Mouse (Mus musculus): Measurements from ENCODE around the gene Pax2. TPM values are rescaled to one million over a fixed set of nuclear protein-coding genes. Genes with fewer than 3 reads are reported as not detected.

Gene Pax2
- total RNA-seq, 1 experiment: not detected

GRCm38 (mm10) chr19:44812666-44813429 lies 57.0 kb downstream of the Pax2 start:
- TF ChIP-seq CHD2 (IDR thresholded peaks at IDR 0.05; ENCODE audit: low read depth, low read length) (no peak), MAFK (IDR thresholded peaks at IDR 0.05; ENCODE audit: insufficient read depth, low read depth, low read length) (no peak), HCFC1 (IDR thresholded peaks at IDR 0.05; ENCODE audit: borderline replicate concordance, insufficient read depth, low read length) (no peak), ZC3H11A (IDR thresholded peaks at IDR 0.05; ENCODE audit: borderline replicate concordance, low read depth, low read length) (no peak), ZNF384 (IDR thresholded peaks at IDR 0.05; ENCODE audit: low read depth, low read length) (no peak)
- DNase-seq (ENCODE audit: low read depth, low spot score): peak; percentile 47
- H3K9me3 ChIP-seq (ENCODE audit: control insufficient read depth, insufficient read depth, low read depth, low read length): no peaks in the 10 kb centered on the region
- no peak overlapping the region for H3K9ac ChIP-seq (ENCODE audit: insufficient read depth, low read depth, low read length, poor library complexity, severe bottlenecking)
- H3K27ac ChIP-seq (ENCODE audit: insufficient read depth, low read depth, low read length, poor library complexity, severe bottlenecking): no peak overlapping the region
- H3K4me3 ChIP-seq (ENCODE audit: insufficient read depth in 1 of 2, low read depth in 1 of 2, low read length in 2 of 2, poor library complexity in 1 of 2, severe bottlenecking in 1 of 2): no peak overlapping the region
- peaks cover 0 to 6% of the 10 kb centered on the region in 2 experiments; a peak in 1 of 4 replicates for H3K4me1 ChIP-seq (ENCODE audit: control insufficient read depth in 2 of 2, insufficient read depth in 2 of 2, low read length in 2 of 2, poor library complexity in 1 of 2)
- no peaks in the 10 kb centered on the region for H3K36me3 ChIP-seq (ENCODE audit: control insufficient read depth, insufficient read depth, low read length, poor library complexity, severe bottlenecking)
- in situ Hi-C loops (cut with MboI; ENCODE audit: low sequenced_read_pairs in 2 of 2, unreplicated experiment in 2 of 2): no loop called here

- no peaks in the 10 kb centered on the region; a peak in 1 of 4 replicates for H3K4me1 ChIP-seq (ENCODE audit: control insufficient read depth in 2 of 2, insufficient read depth in 2 of 2, low read length in 2 of 2, poor library complexity in 1 of 2)
Observed at GRCm38 (mm10) chr19:44815111-44815510, 59.3 kb downstream of the Pax2 start.

GRCm38 (mm10) chr19:44817403-44818128 lies 61.7 kb downstream of the Pax2 start:
- no peak for DNase-seq (ENCODE audit: low read depth, low spot score)
- no peak overlapping the region for H3K27ac ChIP-seq (ENCODE audit: insufficient read depth, low read depth, low read length, poor library complexity, severe bottlenecking)
- in situ Hi-C loops (cut with MboI; ENCODE audit: low sequenced_read_pairs in 2 of 2, unreplicated experiment in 2 of 2): no loop called here
- no peak overlapping the region for H3K9ac ChIP-seq (ENCODE audit: insufficient read depth, low read depth, low read length, poor library complexity, severe bottlenecking)
- H3K4me1 ChIP-seq (ENCODE audit: control insufficient read depth in 2 of 2, insufficient read depth in 2 of 2, low read length in 2 of 2, poor library complexity in 1 of 2): no peaks in the 10 kb centered on the region; a peak in 1 of 4 replicates
- no peaks in the 10 kb centered on the region for H3K9me3 ChIP-seq (ENCODE audit: control insufficient read depth, insufficient read depth, low read depth, low read length)
- TF ChIP-seq ZC3H11A (IDR thresholded peaks at IDR 0.05; ENCODE audit: borderline replicate concordance, low read depth, low read length) (no peak), ZNF384 (IDR thresholded peaks at IDR 0.05; ENCODE audit: low read depth, low read length) (no peak)
- H3K36me3 ChIP-seq (ENCODE audit: control insufficient read depth, insufficient read depth, low read length, poor library complexity, severe bottlenecking): no peaks in the 10 kb centered on the region
- H3K4me3 ChIP-seq (ENCODE audit: insufficient read depth in 1 of 2, low read depth in 1 of 2, low read length in 2 of 2, poor library complexity in 1 of 2, severe bottlenecking in 1 of 2): no peak overlapping the region

More at GRCm38 (mm10) chr19:44815111-44815510, 59.3 kb downstream of the Pax2 start:
- Histone ChIP-seq H3K9ac (ENCODE audit: insufficient read depth, low read depth, low read length, poor library complexity, severe bottlenecking) (no peak overlapping the region), H3K36me3 (ENCODE audit: control insufficient read depth, insufficient read depth, low read length, poor library complexity, severe bottlenecking) (no peaks in the 10 kb centered on the region), H3K9me3 (ENCODE audit: control insufficient read depth, insufficient read depth, low read depth, low read length) (no peaks in the 10 kb centered on the region), H3K27ac (ENCODE audit: insufficient read depth, low read depth, low read length, poor library complexity, severe bottlenecking) (no peak overlapping the region), H3K4me3 (ENCODE audit: insufficient read depth in 1 of 2, low read depth in 1 of 2, low read length in 2 of 2, poor library complexity in 1 of 2, severe bottlenecking in 1 of 2) (no peak overlapping the region)
- DNase-seq (ENCODE audit: low read depth, low spot score): no peak
- in situ Hi-C loops (cut with MboI; ENCODE audit: low sequenced_read_pairs in 2 of 2, unreplicated experiment in 2 of 2): no loop called here
- TF ChIP-seq MAFK (IDR thresholded peaks at IDR 0.05; ENCODE audit: insufficient read depth, low read depth, low read length): no peak
- no peak for TF ChIP-seq ZNF384 (IDR thresholded peaks at IDR 0.05; ENCODE audit: low read depth, low read length)
- TF ChIP-seq HCFC1 (IDR thresholded peaks at IDR 0.05; ENCODE audit: borderline replicate concordance, insufficient read depth, low read length): no peak
- TF ChIP-seq CHD2 (IDR thresholded peaks at IDR 0.05; ENCODE audit: low read depth, low read length): no peak

GRCm38 (mm10) chr19:44818676-44819075 lies 62.8 kb downstream of the Pax2 start:
- in situ Hi-C loops (cut with MboI; ENCODE audit: low sequenced_read_pairs in 2 of 2, unreplicated experiment in 2 of 2): no loop called here
- H3K9me3 ChIP-seq (ENCODE audit: control insufficient read depth, insufficient read depth, low read depth, low read length): no peaks in the 10 kb centered on the region
- H3K27ac ChIP-seq (ENCODE audit: insufficient read depth, low read depth, low read length, poor library complexity, severe bottlenecking): no peak overlapping the region
- no peak for TF ChIP-seq MAFK (IDR thresholded peaks at IDR 0.05; ENCODE audit: insufficient read depth, low read depth, low read length)
- no peak for TF ChIP-seq ZC3H11A (IDR thresholded peaks at IDR 0.05; ENCODE audit: borderline replicate concordance, low read depth, low read length)
- no peak for TF ChIP-seq CHD2 (IDR thresholded peaks at IDR 0.05; ENCODE audit: low read depth, low read length)
- no peak for TF ChIP-seq ZNF384 (IDR thresholded peaks at IDR 0.05; ENCODE audit: low read depth, low read length)
- TF ChIP-seq HCFC1 (IDR thresholded peaks at IDR 0.05; ENCODE audit: borderline replicate concordance, insufficient read depth, low read length): no peak
- no peak overlapping the region for H3K4me3 ChIP-seq (ENCODE audit: insufficient read depth in 1 of 2, low read depth in 1 of 2, low read length in 2 of 2, poor library complexity in 1 of 2, severe bottlenecking in 1 of 2)
- no peak for DNase-seq (ENCODE audit: low read depth, low spot score)
- no peak overlapping the region for H3K9ac ChIP-seq (ENCODE audit: insufficient read depth, low read depth, low read length, poor library complexity, severe bottlenecking)
- H3K4me1 ChIP-seq (ENCODE audit: control insufficient read depth in 2 of 2, insufficient read depth in 2 of 2, low read length in 2 of 2, poor library complexity in 1 of 2): no peaks in the 10 kb centered on the region; a peak in 1 of 4 replicates
- H3K36me3 ChIP-seq (ENCODE audit: control insufficient read depth, insufficient read depth, low read length, poor library complexity, severe bottlenecking): no peaks in the 10 kb centered on the region
